Mouse (Mus musculus): ENCODE results near the gene Dnal1. TPM values are rescaled to one million over a fixed set of nuclear protein-coding genes. Genes with fewer than 3 reads are reported as not detected.

Gene Dnal1
- 3.0 TPM for polyA plus RNA-seq (2015; fragmentation: Illumina TruSeq; extraction: RNeasy Lipid Tissue Mini Kit (QIAGEN cat#74804); ENCODE audit: insufficient read depth, low replicate concordance)

GRCm38 (mm10) chr12:84114153-84114994 is at the start of gene Dnal1:
TSS of gene Dnal1 (plus strand) at chr12:84114366.

DNA sequence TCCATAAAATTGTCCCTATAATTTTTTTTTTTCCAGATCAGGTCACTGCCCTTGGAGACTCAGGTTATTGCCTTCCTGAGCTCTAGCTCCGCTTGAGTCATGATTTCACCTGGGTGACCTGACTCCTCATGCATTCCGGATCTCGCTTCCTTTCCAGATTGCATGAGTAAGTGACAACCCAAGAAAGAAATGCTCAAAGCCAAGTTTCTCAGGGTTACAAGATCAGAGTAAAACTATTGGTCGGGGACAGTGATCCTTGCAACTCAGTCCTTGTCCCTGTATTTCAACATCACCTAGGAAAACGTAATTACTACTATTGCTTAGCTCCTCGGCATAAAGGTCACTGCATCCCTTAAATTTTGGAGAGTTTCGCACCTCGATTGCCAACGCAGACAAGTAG is 45.2 kb upstream of the Dnal1 start, which contains the start of gene Acot5:
Acot5 (plus strand) TSS at position 340 of the 400 bp plus-strand sequence.

GRCm38 (mm10) chr12:84100604-84101492 is 13.3 kb upstream of the Dnal1 start, which contains the start of gene Acot6:
TSS of gene Acot6 (plus strand) at chr12:84100654.

GRCm38 (mm10) chr12:84147954-84148621 is 33.9 kb downstream of the Dnal1 start, which contains the start of gene Pnma1:
TSS of gene Pnma1 (minus strand) at chr12:84148489.

Other genes with a start within 250 kb of the Dnal1 start
- 30.5 TPM for gene Numb, start 192.4 kb upstream of the Dnal1 start, polyA plus RNA-seq (2015; fragmentation: Illumina TruSeq; extraction: RNeasy Lipid Tissue Mini Kit (QIAGEN cat#74804); ENCODE audit: insufficient read depth, low replicate concordance)
- gene Riox1, start 163.8 kb upstream of the Dnal1 start, polyA plus RNA-seq (2015; fragmentation: Illumina TruSeq; extraction: RNeasy Lipid Tissue Mini Kit (QIAGEN cat#74804); ENCODE audit: insufficient read depth, low replicate concordance) = 8.1 TPM
- not detected for gene Heatr4, start 129.5 kb upstream of the Dnal1 start, polyA plus RNA-seq (2015; fragmentation: Illumina TruSeq; extraction: RNeasy Lipid Tissue Mini Kit (QIAGEN cat#74804); ENCODE audit: insufficient read depth, low replicate concordance)
- 3.1 TPM for gene Acot2, start 126.5 kb upstream of the Dnal1 start, polyA plus RNA-seq (2015; fragmentation: Illumina TruSeq; extraction: RNeasy Lipid Tissue Mini Kit (QIAGEN cat#74804); ENCODE audit: insufficient read depth, low replicate concordance)
- 8.4 TPM for gene Acot1, start 104.9 kb upstream of the Dnal1 start, polyA plus RNA-seq (2015; fragmentation: Illumina TruSeq; extraction: RNeasy Lipid Tissue Mini Kit (QIAGEN cat#74804); ENCODE audit: insufficient read depth, low replicate concordance)
- gene Acot4, start 76.0 kb upstream of the Dnal1 start, polyA plus RNA-seq (2015; fragmentation: Illumina TruSeq; extraction: RNeasy Lipid Tissue Mini Kit (QIAGEN cat#74804); ENCODE audit: insufficient read depth, low replicate concordance) = 0.36 TPM
- not detected for gene Gm49366, start 75.4 kb upstream of the Dnal1 start, polyA plus RNA-seq (2015; fragmentation: Illumina TruSeq; extraction: RNeasy Lipid Tissue Mini Kit (QIAGEN cat#74804); ENCODE audit: insufficient read depth, low replicate concordance)
- not detected for gene Acot3, start 62.2 kb upstream of the Dnal1 start, polyA plus RNA-seq (2015; fragmentation: Illumina TruSeq; extraction: RNeasy Lipid Tissue Mini Kit (QIAGEN cat#74804); ENCODE audit: insufficient read depth, low replicate concordance)
- gene Acot5, start 45.0 kb upstream of the Dnal1 start, polyA plus RNA-seq (2015; fragmentation: Illumina TruSeq; extraction: RNeasy Lipid Tissue Mini Kit (QIAGEN cat#74804); ENCODE audit: insufficient read depth, low replicate concordance) = not detected
- 1.7 TPM for gene Acot6, start 13.7 kb upstream of the Dnal1 start, polyA plus RNA-seq (2015; fragmentation: Illumina TruSeq; extraction: RNeasy Lipid Tissue Mini Kit (QIAGEN cat#74804); ENCODE audit: insufficient read depth, low replicate concordance)
- gene Pnma1, start 34.1 kb downstream of the Dnal1 start, polyA plus RNA-seq (2015; fragmentation: Illumina TruSeq; extraction: RNeasy Lipid Tissue Mini Kit (QIAGEN cat#74804); ENCODE audit: insufficient read depth, low replicate concordance) = 0.25 TPM
- gene Elmsan1, start 104.5 kb downstream of the Dnal1 start, polyA plus RNA-seq (2015; fragmentation: Illumina TruSeq; extraction: RNeasy Lipid Tissue Mini Kit (QIAGEN cat#74804); ENCODE audit: insufficient read depth, low replicate concordance) = 32.6 TPM
- 42.3 TPM for gene Ptgr2, start 170.9 kb downstream of the Dnal1 start, polyA plus RNA-seq (2015; fragmentation: Illumina TruSeq; extraction: RNeasy Lipid Tissue Mini Kit (QIAGEN cat#74804); ENCODE audit: insufficient read depth, low replicate concordance)
- gene Zfp410, start 202.5 kb downstream of the Dnal1 start, polyA plus RNA-seq (2015; fragmentation: Illumina TruSeq; extraction: RNeasy Lipid Tissue Mini Kit (QIAGEN cat#74804); ENCODE audit: insufficient read depth, low replicate concordance) = 50.4 TPM
- gene Coq6, start 247.3 kb downstream of the Dnal1 start, polyA plus RNA-seq (2015; fragmentation: Illumina TruSeq; extraction: RNeasy Lipid Tissue Mini Kit (QIAGEN cat#74804); ENCODE audit: insufficient read depth, low replicate concordance) = 13.8 TPM
- 1.6 TPM for gene Fam161b, start 247.5 kb downstream of the Dnal1 start, polyA plus RNA-seq (2015; fragmentation: Illumina TruSeq; extraction: RNeasy Lipid Tissue Mini Kit (QIAGEN cat#74804); ENCODE audit: insufficient read depth, low replicate concordance)

All from spleen, adult 10 weeks (tissue).